Mouse (Mus musculus): ENCODE measurements around the gene BC030867. TPM values are rescaled to one million over a fixed set of nuclear protein-coding genes. Genes with fewer than 3 reads are reported as not detected.
A peak's percentile ranks its signal among the peaks of the same experiment; 100 is the strongest.

Gene BC030867
- polyA plus RNA-seq (2014; fragmentation: Nextera tagmentation; extraction: Ambion mirVana) = 11.4 and 11.8 TPM in 2 replicates

DNA sequence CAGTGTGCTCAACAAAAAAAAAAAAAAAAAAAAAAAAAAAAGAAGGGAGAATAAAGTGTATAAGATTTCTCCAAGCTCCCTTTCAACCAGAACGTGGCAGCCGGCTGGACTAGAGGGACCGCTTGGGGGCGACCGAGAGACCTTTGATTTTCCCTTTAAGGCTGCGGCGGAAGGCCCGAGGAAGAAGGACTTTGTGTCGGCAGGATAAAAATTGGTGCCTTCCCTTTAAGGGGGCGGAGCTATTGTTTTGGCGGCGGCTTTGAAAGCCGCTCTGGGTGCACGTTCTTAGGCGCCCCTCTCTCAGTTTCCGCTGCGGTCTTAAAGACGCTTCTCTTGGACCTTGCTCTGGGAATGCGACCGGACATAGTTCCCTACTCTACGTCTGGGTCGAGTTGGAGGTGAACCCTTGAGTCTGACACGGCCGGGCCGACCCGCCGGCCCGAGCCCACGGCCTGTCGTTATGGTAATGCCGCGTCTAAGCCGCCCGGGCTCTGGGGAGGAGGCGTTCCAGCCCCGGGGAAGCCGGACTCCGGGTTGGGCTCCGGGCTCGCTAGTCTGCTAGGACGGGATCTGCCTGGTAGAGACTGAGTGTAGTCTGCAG is at the start of gene BC030867:
TSS of gene BC030867 (plus strand) at position 253 of the 601 bp plus-strand sequence.
- Histone ChIP-seq H3K4me3 (ENCODE audit: low read depth, low read length) (peak within 1 kb of the TSS; percentile 75), H3K36me3 (ENCODE audit: control insufficient read depth, insufficient read depth, low read length) (peaks cover 4% of the 10 kb centered on the region; the same call in 1 of the 2 replicates), H3K4me2 (replicated peaks; ENCODE audit: low read depth, low read length) (peak within 1 kb of the TSS; percentile 81), H3K27ac (ENCODE audit: low read length) (peak within 1 kb of the TSS; percentile 30; the same call in 1 of the 2 replicates), H3K4me1 (ENCODE audit: control insufficient read depth, insufficient read depth, low read length) (peaks cover 26% of the 10 kb centered on the region; the same call in 1 of the 2 replicates), H3K9me3 (ENCODE audit: control insufficient read depth, low read depth, low read length) (no peaks in the 10 kb centered on the region), H3K27me3 (ENCODE audit: control insufficient read depth, insufficient read depth, low read length) (no peaks in the 10 kb centered on the region), H3K9ac (replicated peaks; ENCODE audit: low read depth, low read length) (peak within 1 kb of the TSS; percentile 67; the same call in 1 of the 2 replicates)
- ATAC-seq (ENCODE audit: insufficient number of reproducible peaks, insufficient read depth, low FRiP score, low read depth) = peak; percentile 39; the same call in 1 of the 2 replicates
- whole genome bisulfite sequencing = under 1% methylated on average over 41 of the region's 41 CpGs

DNA sequence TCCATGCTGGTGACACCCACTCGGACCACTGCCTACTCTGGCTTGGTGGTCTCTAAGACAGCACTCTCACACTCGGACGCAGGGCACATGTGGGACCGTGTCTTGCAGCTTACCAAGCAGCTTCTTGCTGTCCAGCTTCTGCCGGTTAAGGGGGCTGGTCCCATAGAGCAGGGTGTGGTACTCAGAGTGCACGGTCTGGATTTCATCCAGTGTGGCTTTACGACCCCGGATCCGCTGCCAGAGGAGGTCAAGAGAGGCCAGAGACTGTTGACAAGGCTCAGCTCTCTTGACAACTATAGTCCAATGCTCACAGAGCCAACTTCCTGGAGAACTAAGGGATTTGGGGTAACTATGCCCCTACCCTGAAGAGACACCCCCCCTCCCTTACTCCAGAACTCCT is 48.8 kb upstream of the BC030867 start:
- peaks cover 81% of the 10 kb centered on the region for H3K36me3 ChIP-seq (ENCODE audit: control insufficient read depth, insufficient read depth, low read length)
- WGBS = 51% methylated on average over 9 of the region's 9 CpGs
- H3K9me3 ChIP-seq (ENCODE audit: control insufficient read depth, low read depth, low read length) = no peaks in the 10 kb centered on the region
- H3K9ac ChIP-seq (replicated peaks; ENCODE audit: low read depth, low read length) = no peak overlapping the region
- ATAC-seq (ENCODE audit: insufficient number of reproducible peaks, insufficient read depth, low FRiP score, low read depth) = no peak
- no peak overlapping the region for H3K4me2 ChIP-seq (replicated peaks; ENCODE audit: low read depth, low read length)
- H3K27me3 ChIP-seq (ENCODE audit: control insufficient read depth, insufficient read depth, low read length) = no peaks in the 10 kb centered on the region
- no peak overlapping the region for H3K27ac ChIP-seq (ENCODE audit: low read length)
- no peak overlapping the region for H3K4me3 ChIP-seq (ENCODE audit: low read depth, low read length)
- H3K4me1 ChIP-seq (ENCODE audit: control insufficient read depth, insufficient read depth, low read length) = no peaks in the 10 kb centered on the region

DNA sequence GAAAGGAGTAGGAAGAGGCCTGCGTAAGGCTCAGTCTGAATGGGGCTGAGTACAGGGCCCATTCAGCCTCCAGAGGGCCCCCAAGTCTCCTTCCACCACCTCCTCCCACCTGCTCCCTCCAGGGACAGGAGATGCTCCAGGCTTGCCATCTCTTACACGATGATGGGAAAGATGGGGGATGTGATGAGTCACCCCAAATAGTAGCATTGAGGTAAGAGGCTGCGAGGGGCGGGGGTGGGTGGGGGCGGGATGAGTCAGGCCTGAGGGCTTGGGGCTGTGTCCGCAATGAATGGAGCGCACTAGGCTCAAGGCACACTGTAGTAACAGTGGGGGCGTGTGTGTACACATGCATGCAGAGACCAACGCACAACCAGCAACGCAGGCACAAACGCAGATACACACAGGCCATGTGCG is 47.3 kb upstream of the BC030867 start:
- no peak overlapping the region for H3K9ac ChIP-seq (replicated peaks; ENCODE audit: low read depth, low read length)
- H3K27me3 ChIP-seq (ENCODE audit: control insufficient read depth, insufficient read depth, low read length) = no peaks in the 10 kb centered on the region
- 75% methylated on average over 12 of the region's 12 CpGs for WGBS
- no peak; the same call in 1 of the 2 replicates for ATAC-seq (ENCODE audit: insufficient number of reproducible peaks, insufficient read depth, low FRiP score, low read depth)
- H3K4me2 ChIP-seq (replicated peaks; ENCODE audit: low read depth, low read length) = no peak overlapping the region
- H3K9me3 ChIP-seq (ENCODE audit: control insufficient read depth, low read depth, low read length) = no peaks in the 10 kb centered on the region
- H3K4me1 ChIP-seq (ENCODE audit: control insufficient read depth, insufficient read depth, low read length) = no peaks in the 10 kb centered on the region
- H3K4me3 ChIP-seq (ENCODE audit: low read depth, low read length) = no peak overlapping the region
- H3K36me3 ChIP-seq (ENCODE audit: control insufficient read depth, insufficient read depth, low read length) = peaks cover 87% of the 10 kb centered on the region
- no peak overlapping the region for H3K27ac ChIP-seq (ENCODE audit: low read length)

DNA sequence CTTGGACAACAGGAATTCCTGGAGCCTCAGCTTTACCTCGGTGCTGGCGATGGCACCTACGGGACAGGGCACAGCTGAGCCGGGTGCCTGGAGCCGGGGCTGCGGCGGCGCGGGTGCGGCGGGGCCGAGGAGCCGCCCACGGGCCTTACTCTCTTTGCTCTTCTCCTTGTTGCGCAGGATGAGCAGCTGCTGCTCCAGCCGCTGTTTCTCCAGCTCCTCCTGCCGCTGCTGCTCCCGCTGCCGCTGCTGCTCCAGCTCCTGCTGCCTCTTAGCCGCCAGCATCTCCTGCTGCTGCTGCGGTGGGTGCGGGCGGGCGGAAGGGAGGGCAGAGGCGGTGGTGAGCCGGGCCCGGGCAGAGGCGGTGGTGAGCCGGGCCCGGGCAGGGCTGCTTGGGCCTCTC is 42.2 kb upstream of the BC030867 start:
- Histone ChIP-seq H3K4me3 (ENCODE audit: low read depth, low read length) (no peak overlapping the region), H3K4me2 (replicated peaks; ENCODE audit: low read depth, low read length) (no peak overlapping the region), H3K4me1 (ENCODE audit: control insufficient read depth, insufficient read depth, low read length) (peaks cover 14% of the 10 kb centered on the region), H3K9me3 (ENCODE audit: control insufficient read depth, low read depth, low read length) (no peaks in the 10 kb centered on the region), H3K9ac (replicated peaks; ENCODE audit: low read depth, low read length) (no peak overlapping the region), H3K27ac (ENCODE audit: low read length) (no peak overlapping the region), H3K36me3 (ENCODE audit: control insufficient read depth, insufficient read depth, low read length) (peaks cover 48% of the 10 kb centered on the region), H3K27me3 (ENCODE audit: control insufficient read depth, insufficient read depth, low read length) (no peaks in the 10 kb centered on the region)
- whole genome bisulfite sequencing = 73% methylated on average over 28 of the region's 30 CpGs
- no peak for ATAC-seq (ENCODE audit: insufficient number of reproducible peaks, insufficient read depth, low FRiP score, low read depth)

DNA sequence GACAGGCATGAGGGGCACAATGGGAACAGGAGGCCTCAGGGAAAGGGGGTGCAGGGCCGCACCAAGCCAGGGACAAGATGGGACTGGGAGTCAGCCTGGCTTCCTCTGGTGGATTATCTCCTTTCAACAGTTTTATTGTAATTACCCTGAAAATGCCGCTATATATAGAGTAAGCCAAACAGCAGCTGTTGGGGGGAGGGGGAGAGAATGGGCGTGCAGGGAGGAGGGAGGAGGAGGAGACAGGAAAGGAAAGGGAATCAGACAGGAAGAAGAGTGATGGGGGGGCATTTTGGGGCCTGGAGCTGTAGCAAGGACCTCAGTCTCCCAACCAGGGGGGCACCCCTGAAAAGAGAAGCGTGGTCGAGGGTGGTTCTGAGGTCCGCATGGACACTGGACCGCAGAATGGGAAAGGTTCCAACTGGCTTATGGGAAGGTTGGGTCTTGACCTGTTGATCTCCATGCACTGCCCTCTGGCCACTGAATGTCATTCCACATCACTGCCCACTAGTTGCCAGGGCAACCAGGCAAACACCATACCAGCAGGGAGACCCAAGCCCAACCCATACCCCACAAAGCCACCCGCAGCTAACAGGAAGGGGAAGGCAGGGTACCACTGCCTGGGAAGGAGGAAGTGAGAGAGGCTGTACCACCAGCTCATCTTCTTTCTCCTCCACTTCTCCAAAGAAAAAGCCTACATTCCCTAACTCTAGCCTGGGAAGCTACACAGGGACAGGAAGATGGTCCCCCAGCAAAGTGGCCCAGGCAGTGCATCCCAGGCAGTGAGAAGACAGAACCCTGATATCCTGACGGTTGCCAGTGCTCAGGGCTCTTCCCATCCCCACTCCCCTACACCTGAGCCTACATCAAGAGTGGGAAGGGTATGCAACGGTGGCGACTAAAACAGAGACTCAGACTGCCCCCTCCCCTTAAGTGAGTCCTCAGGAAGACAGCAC is 40.6 kb upstream of the BC030867 start:
- Histone ChIP-seq H3K27ac (ENCODE audit: low read length) (peak overlapping the region; percentile 53; the same call in 1 of the 2 replicates), H3K36me3 (ENCODE audit: control insufficient read depth, insufficient read depth, low read length) (peaks cover 33% of the 10 kb centered on the region), H3K4me2 (replicated peaks; ENCODE audit: low read depth, low read length) (no peak overlapping the region; the same call in 1 of the 2 replicates), H3K4me3 (ENCODE audit: low read depth, low read length) (no peak overlapping the region), H3K4me1 (ENCODE audit: control insufficient read depth, insufficient read depth, low read length) (peaks cover 26% of the 10 kb centered on the region), H3K9ac (replicated peaks; ENCODE audit: low read depth, low read length) (no peak overlapping the region), H3K9me3 (ENCODE audit: control insufficient read depth, low read depth, low read length) (no peaks in the 10 kb centered on the region), H3K27me3 (ENCODE audit: control insufficient read depth, insufficient read depth, low read length) (no peaks in the 10 kb centered on the region)
- 51% methylated on average over 11 of the region's 11 CpGs for whole genome bisulfite sequencing
- no peak for ATAC-seq (ENCODE audit: insufficient number of reproducible peaks, insufficient read depth, low FRiP score, low read depth)

DNA sequence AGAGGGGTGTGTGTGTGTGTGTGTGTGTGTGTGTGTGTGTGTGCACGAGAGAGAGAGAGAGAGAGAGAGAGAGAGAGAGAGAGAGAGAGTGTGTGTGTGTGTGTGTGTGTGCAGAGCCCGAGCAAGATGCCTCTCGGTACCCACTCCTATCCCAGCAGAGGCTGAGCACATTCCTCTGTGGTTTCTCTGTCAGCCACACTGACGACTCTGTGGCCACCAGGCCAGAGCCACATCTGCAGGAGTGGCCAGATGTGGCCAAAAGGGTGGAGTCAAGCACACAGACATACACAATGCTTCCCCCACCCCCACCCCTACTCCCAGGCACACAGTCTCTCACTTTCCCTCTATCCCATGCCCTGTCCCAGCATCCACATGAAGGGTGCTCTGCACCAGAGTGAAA is 39.8 kb upstream of the BC030867 start:
- 57% methylated on average over 3 of the region's 4 CpGs for WGBS
- H3K4me1 ChIP-seq (ENCODE audit: control insufficient read depth, insufficient read depth, low read length) = peaks cover 29% of the 10 kb centered on the region
- H3K27ac ChIP-seq (ENCODE audit: low read length) = peak overlapping the region; percentile 21; the same call in 1 of the 2 replicates
- ATAC-seq (ENCODE audit: insufficient number of reproducible peaks, insufficient read depth, low FRiP score, low read depth) = peak; percentile 8; the same call in 1 of the 2 replicates
- H3K36me3 ChIP-seq (ENCODE audit: control insufficient read depth, insufficient read depth, low read length) = peaks cover 27% of the 10 kb centered on the region
- H3K9me3 ChIP-seq (ENCODE audit: control insufficient read depth, low read depth, low read length) = no peaks in the 10 kb centered on the region
- H3K4me2 ChIP-seq (replicated peaks; ENCODE audit: low read depth, low read length) = no peak overlapping the region
- H3K9ac ChIP-seq (replicated peaks; ENCODE audit: low read depth, low read length) = no peak overlapping the region
- H3K27me3 ChIP-seq (ENCODE audit: control insufficient read depth, insufficient read depth, low read length) = no peaks in the 10 kb centered on the region
- H3K4me3 ChIP-seq (ENCODE audit: low read depth, low read length) = no peak overlapping the region

DNA sequence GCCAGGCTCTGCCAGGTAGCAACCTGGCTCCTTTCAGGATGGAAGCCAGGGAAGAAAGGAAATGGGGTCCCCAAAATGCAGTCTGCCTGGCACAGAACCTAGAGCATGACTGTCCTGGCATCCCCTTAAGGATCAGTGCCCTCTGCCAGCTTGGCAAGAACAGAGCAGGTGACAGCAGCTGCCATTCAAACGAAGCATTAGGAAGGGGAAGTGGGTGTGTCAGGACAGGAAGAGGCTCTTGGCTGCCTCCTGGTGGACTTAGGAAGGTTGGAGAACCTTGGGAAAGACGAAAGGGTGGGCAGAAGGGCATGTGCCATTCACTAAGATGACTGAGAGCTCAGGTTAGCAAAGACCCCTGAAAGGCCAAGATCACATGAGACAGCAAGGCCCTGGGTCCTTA is 38.9 kb upstream of the BC030867 start:
- Histone ChIP-seq H3K9ac (replicated peaks; ENCODE audit: low read depth, low read length) (no peak overlapping the region), H3K4me1 (ENCODE audit: control insufficient read depth, insufficient read depth, low read length) (peaks cover 38% of the 10 kb centered on the region), H3K36me3 (ENCODE audit: control insufficient read depth, insufficient read depth, low read length) (peaks cover 19% of the 10 kb centered on the region), H3K27ac (ENCODE audit: low read length) (no peak overlapping the region), H3K4me3 (ENCODE audit: low read depth, low read length) (no peak overlapping the region), H3K4me2 (replicated peaks; ENCODE audit: low read depth, low read length) (no peak overlapping the region), H3K27me3 (ENCODE audit: control insufficient read depth, insufficient read depth, low read length) (no peaks in the 10 kb centered on the region), H3K9me3 (ENCODE audit: control insufficient read depth, low read depth, low read length) (no peaks in the 10 kb centered on the region)
- no peak for ATAC-seq (ENCODE audit: insufficient number of reproducible peaks, insufficient read depth, low FRiP score, low read depth)
- WGBS = 41% methylated on average over 2 of the region's 2 CpGs

DNA sequence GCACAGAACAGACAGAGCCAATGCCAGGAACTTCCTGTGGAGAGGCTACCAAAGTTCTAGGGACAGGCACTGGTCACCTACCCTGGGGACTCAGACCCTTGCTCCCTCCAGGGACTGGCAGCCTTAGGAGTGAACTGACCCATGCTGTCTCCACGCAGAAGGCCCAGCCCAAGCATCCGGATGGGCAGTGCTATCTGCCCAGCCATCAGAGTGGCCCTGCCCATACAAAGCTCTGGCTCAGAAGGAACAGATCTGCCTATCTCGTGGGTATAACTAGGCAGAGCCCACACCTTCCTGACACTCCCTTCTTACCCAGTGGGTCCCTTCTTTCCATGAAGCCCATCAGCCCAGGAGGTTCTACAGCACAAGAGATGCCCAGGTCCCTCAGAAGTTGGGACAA is 38.5 kb upstream of the BC030867 start:
- Histone ChIP-seq H3K27ac (ENCODE audit: low read length) (no peak overlapping the region), H3K9me3 (ENCODE audit: control insufficient read depth, low read depth, low read length) (no peaks in the 10 kb centered on the region), H3K4me2 (replicated peaks; ENCODE audit: low read depth, low read length) (no peak overlapping the region), H3K36me3 (ENCODE audit: control insufficient read depth, insufficient read depth, low read length) (peaks cover 15% of the 10 kb centered on the region), H3K27me3 (ENCODE audit: control insufficient read depth, insufficient read depth, low read length) (no peaks in the 10 kb centered on the region), H3K9ac (replicated peaks; ENCODE audit: low read depth, low read length) (no peak overlapping the region), H3K4me1 (ENCODE audit: control insufficient read depth, insufficient read depth, low read length) (peaks cover 42% of the 10 kb centered on the region), H3K4me3 (ENCODE audit: low read depth, low read length) (no peak overlapping the region)
- ATAC-seq (ENCODE audit: insufficient number of reproducible peaks, insufficient read depth, low FRiP score, low read depth) = no peak
- WGBS = 70% methylated on average over 3 of the region's 3 CpGs
